Mouse (Mus musculus): ENCODE measurements at regions not wholly inside any gene's neighbourhood (a gene's known extent, or its start where the extent isn't known, plus 50 kb on each side); places are given as distances from the start of the nearest gene placed in this dataset.

- Histone ChIP-seq H3K27me3 (ENCODE audit: insufficient read depth, low read length) (no peaks in the 10 kb centered on the region), H3K36me3 (ENCODE audit: insufficient read depth, low read length) (no peaks in the 10 kb centered on the region), H3K4me2 (ENCODE audit: low read length) (no peak overlapping the region), H3K4me1 (replicated peaks; ENCODE audit: insufficient read depth, low read length) (peaks cover 8% of the 10 kb centered on the region), H3K9ac (ENCODE audit: low read depth, low read length) (no peak overlapping the region), H3K4me3 (replicated peaks; ENCODE audit: low read depth, low read length) (no peak overlapping the region), H3K27ac (no peak overlapping the region), H3K9me3 (replicated peaks; ENCODE audit: low read length) (no peaks in the 10 kb centered on the region)
- WGBS = 66% methylated on average over 5 of the region's 5 CpGs
- TF ChIP-seq CTCF (IDR thresholded peaks at IDR 0.05; ENCODE audit: low read depth) = no peak
- no peak for ATAC-seq (replicated peaks; ENCODE audit: low FRiP score, low read depth)
- no peak for DNase-seq (ENCODE audit: low spot score)
Observed at GRCm38 (mm10) chr4:95474726-95475406, 82.4 kb upstream of the Fggy start.

GRCm38 (mm10) chr4:95476071-95476724, 81.1 kb upstream of the Fggy start:
- peak; percentile 64 for DNase-seq (ENCODE audit: low spot score)
- Histone ChIP-seq H3K9me3 (replicated peaks; ENCODE audit: low read length) (no peaks in the 10 kb centered on the region), H3K9ac (ENCODE audit: low read depth, low read length) (no peak overlapping the region), H3K4me1 (replicated peaks; ENCODE audit: insufficient read depth, low read length) (peaks cover 8% of the 10 kb centered on the region), H3K4me3 (replicated peaks; ENCODE audit: low read depth, low read length) (no peak overlapping the region), H3K27ac (no peak overlapping the region), H3K4me2 (ENCODE audit: low read length) (no peak overlapping the region), H3K27me3 (ENCODE audit: insufficient read depth, low read length) (no peaks in the 10 kb centered on the region), H3K36me3 (ENCODE audit: insufficient read depth, low read length) (no peaks in the 10 kb centered on the region)
- 23% methylated on average over 12 of the region's 12 CpGs for WGBS
- no peak for TF ChIP-seq CTCF (IDR thresholded peaks at IDR 0.05; ENCODE audit: low read depth)
- no peak for ATAC-seq (replicated peaks; ENCODE audit: low FRiP score, low read depth)

GRCm38 (mm10) chr4:95483571-95483970, 73.7 kb upstream of the Fggy start:
- 57% methylated on average over 6 of the region's 6 CpGs for WGBS
- Histone ChIP-seq H3K27me3 (ENCODE audit: insufficient read depth, low read length) (no peaks in the 10 kb centered on the region), H3K36me3 (ENCODE audit: insufficient read depth, low read length) (no peaks in the 10 kb centered on the region), H3K9ac (ENCODE audit: low read depth, low read length) (no peak overlapping the region), H3K4me2 (ENCODE audit: low read length) (no peak overlapping the region), H3K9me3 (replicated peaks; ENCODE audit: low read length) (no peaks in the 10 kb centered on the region), H3K27ac (peak overlapping the region; percentile 42; the same call in 1 of the 2 replicates), H3K4me3 (replicated peaks; ENCODE audit: low read depth, low read length) (no peak overlapping the region), H3K4me1 (replicated peaks; ENCODE audit: insufficient read depth, low read length) (no peaks in the 10 kb centered on the region)
- ATAC-seq (replicated peaks; ENCODE audit: low FRiP score, low read depth) = peak; percentile 63; the same call in 1 of the 2 replicates
- DNase-seq (ENCODE audit: low spot score) = peak; percentile 36
- TF ChIP-seq CTCF (IDR thresholded peaks at IDR 0.05; ENCODE audit: low read depth) = no peak

- H3K27ac ChIP-seq = no peak overlapping the region
- no peaks in the 10 kb centered on the region for H3K27me3 ChIP-seq (ENCODE audit: insufficient read depth, low read length)
Observed at GRCm38 (mm10) chr4:95487323-95487722, 70.0 kb upstream of the Fggy start.

GRCm38 (mm10) chr4:95487969-95488368, 69.3 kb upstream of the Fggy start:
- DNase-seq (ENCODE audit: low spot score) = no peak
- no peak for TF ChIP-seq CTCF (IDR thresholded peaks at IDR 0.05; ENCODE audit: low read depth)
- H3K4me1 ChIP-seq (replicated peaks; ENCODE audit: insufficient read depth, low read length) = no peaks in the 10 kb centered on the region
- 41% methylated on average over 1 of the region's 1 CpGs for WGBS
- no peaks in the 10 kb centered on the region for H3K9me3 ChIP-seq (replicated peaks; ENCODE audit: low read length)
- ATAC-seq (replicated peaks; ENCODE audit: low FRiP score, low read depth) = no peak
- no peak overlapping the region for H3K9ac ChIP-seq (ENCODE audit: low read depth, low read length)
- no peaks in the 10 kb centered on the region for H3K27me3 ChIP-seq (ENCODE audit: insufficient read depth, low read length)
- H3K27ac ChIP-seq = no peak overlapping the region
- no peaks in the 10 kb centered on the region for H3K36me3 ChIP-seq (ENCODE audit: insufficient read depth, low read length)
- H3K4me2 ChIP-seq (ENCODE audit: low read length) = no peak overlapping the region
- H3K4me3 ChIP-seq (replicated peaks; ENCODE audit: low read depth, low read length) = no peak overlapping the region

More at GRCm38 (mm10) chr4:95487323-95487722, 70.0 kb upstream of the Fggy start:
- WGBS = 70% methylated on average over 7 of the region's 7 CpGs
- Histone ChIP-seq H3K4me2 (ENCODE audit: low read length) (no peak overlapping the region), H3K4me3 (replicated peaks; ENCODE audit: low read depth, low read length) (no peak overlapping the region), H3K9ac (ENCODE audit: low read depth, low read length) (0 out of 2 replicates have a peak overlapping the region, but pooled peaks have one; percentile 2), H3K4me1 (replicated peaks; ENCODE audit: insufficient read depth, low read length) (no peaks in the 10 kb centered on the region), H3K36me3 (ENCODE audit: insufficient read depth, low read length) (no peaks in the 10 kb centered on the region), H3K9me3 (replicated peaks; ENCODE audit: low read length) (no peaks in the 10 kb centered on the region)
- no peak for TF ChIP-seq CTCF (IDR thresholded peaks at IDR 0.05; ENCODE audit: low read depth)
- no peak for ATAC-seq (replicated peaks; ENCODE audit: low FRiP score, low read depth)
- DNase-seq (ENCODE audit: low spot score) = no peak

- no peak overlapping the region for H3K27ac ChIP-seq
- no peaks in the 10 kb centered on the region for H3K27me3 ChIP-seq (ENCODE audit: insufficient read depth, low read length)
- no peak overlapping the region for H3K9ac ChIP-seq (ENCODE audit: low read depth, low read length)
- H3K36me3 ChIP-seq (ENCODE audit: insufficient read depth, low read length) = no peaks in the 10 kb centered on the region
- ATAC-seq (replicated peaks; ENCODE audit: low FRiP score, low read depth) (no peak), DNase-seq (ENCODE audit: low spot score) (no peak)
- H3K4me2 ChIP-seq (ENCODE audit: low read length) = no peak overlapping the region
- 59% methylated on average over 2 of the region's 2 CpGs for WGBS
- H3K4me3 ChIP-seq (replicated peaks; ENCODE audit: low read depth, low read length) = no peak overlapping the region
- no peaks in the 10 kb centered on the region for H3K9me3 ChIP-seq (replicated peaks; ENCODE audit: low read length)
- no peak for TF ChIP-seq CTCF (IDR thresholded peaks at IDR 0.05; ENCODE audit: low read depth)
- no peaks in the 10 kb centered on the region for H3K4me1 ChIP-seq (replicated peaks; ENCODE audit: insufficient read depth, low read length)
Observed at GRCm38 (mm10) chr4:95489059-95489458, 68.2 kb upstream of the Fggy start.
